9 mouse cellular contexts compared by ENCODE assay signal in genomic region chr6:136553156-136553555, GRCm38 (mm10). TPM values are rescaled to one million over a fixed set of nuclear protein-coding genes. Genes with fewer than 3 reads are reported as not detected.
DNase-seq lines count a peak whose midpoint lies in the region; ATAC-seq and TF ChIP-seq lines count a peak whose summit lies in the region.
"Had no signal": no experiment of that assay in that cellular context is flagged by ENCODE, and none has a peak within 500 bp of the region (broad histone marks: within the 10 kb centered on the region; RNA-seq: fewer than 3 reads in every experiment).

No protein-coding gene starts in this region.

- H3K9ac ChIP-seq in embryonic facial prominence, embryonic 13.5 days: no peak overlapping the region
- no peak overlapping the region for H3K9ac ChIP-seq in hindbrain, embryonic 12.5 days
- H3K9ac ChIP-seq in midbrain, embryonic 13.5 days (replicated peaks): no peak overlapping the region
- H3K9ac ChIP-seq: neural tube, embryonic 12.5 days had no signal

- 0 out of 2 replicates have a peak, but pooled peaks cover 3% of the 10 kb centered on the region for H3K36me3 ChIP-seq in embryonic facial prominence, embryonic 13.5 days
- no peaks in the 10 kb centered on the region for H3K36me3 ChIP-seq in hindbrain, embryonic 12.5 days
- no peaks in the 10 kb centered on the region for H3K36me3 ChIP-seq in midbrain, embryonic 13.5 days
- H3K36me3 ChIP-seq: neural tube, embryonic 12.5 days had no signal

- no peak overlapping the region for H3K4me3 ChIP-seq in layer of hippocampus, adult 2 months
- no peak overlapping the region for H3K4me3 ChIP-seq in embryonic facial prominence, embryonic 13.5 days
- H3K4me3 ChIP-seq in hindbrain, embryonic 12.5 days: no peak overlapping the region
- H3K4me3 ChIP-seq in midbrain, embryonic 13.5 days (replicated peaks): no peak overlapping the region
- H3K4me3 ChIP-seq: neural tube, embryonic 12.5 days had no signal

- 60% methylated on average over 5 of the region's 5 CpGs for WGBS in embryonic facial prominence, embryonic 13.5 days
- WGBS in hindbrain, embryonic 12.5 days: 77% methylated on average over 5 of the region's 5 CpGs
- 73% methylated on average over 5 of the region's 5 CpGs for WGBS in midbrain, embryonic 13.5 days

- no peak overlapping the region for H3K4me2 ChIP-seq in embryonic facial prominence, embryonic 13.5 days
- H3K4me2 ChIP-seq in hindbrain, embryonic 12.5 days (replicated peaks): no peak overlapping the region
- no peak overlapping the region for H3K4me2 ChIP-seq in midbrain, embryonic 13.5 days (replicated peaks)
- H3K4me2 ChIP-seq: neural tube, embryonic 12.5 days had no signal

- no peak for DNase-seq in layer of hippocampus, adult 2 months (ENCODE audit: low spot score in 2 of 2)
- DNase-seq in layer of hippocampus, postnatal 36 days: no peak
- no peak for DNase-seq in frontal cortex, postnatal 10 days (ENCODE audit: low spot score in 2 of 2)
- DNase-seq in ovary, postnatal 10 days (ENCODE audit: low spot score): no peak
- DNase-seq in lung, postnatal 4 days: no peak

- TF ChIP-seq CTCF in layer of hippocampus, adult 2 months (conservative IDR thresholded peaks at IDR 0.05): no peak

- peak overlapping the region; percentile 64 for H3K27ac ChIP-seq in layer of hippocampus, adult 2 months
- peak overlapping the region; percentile 78; the same call in 1 of the 2 replicates for H3K27ac ChIP-seq in embryonic facial prominence, embryonic 13.5 days
- H3K27ac ChIP-seq in hindbrain, embryonic 12.5 days: peak overlapping the region; percentile 73
- peak overlapping the region; percentile 81 for H3K27ac ChIP-seq in midbrain, embryonic 13.5 days
- H3K27ac ChIP-seq: neural tube, embryonic 12.5 days had no signal

- H3K9me3 ChIP-seq in embryonic facial prominence, embryonic 13.5 days: no peaks in the 10 kb centered on the region
- no peaks in the 10 kb centered on the region for H3K9me3 ChIP-seq in hindbrain, embryonic 12.5 days (replicated peaks)
- no peaks in the 10 kb centered on the region; the same call in 1 of the 2 replicates for H3K9me3 ChIP-seq in midbrain, embryonic 13.5 days
- H3K9me3 ChIP-seq: neural tube, embryonic 12.5 days had no signal

- no peaks in the 10 kb centered on the region for H3K27me3 ChIP-seq in embryonic facial prominence, embryonic 13.5 days
- H3K27me3 ChIP-seq in hindbrain, embryonic 12.5 days: no peaks in the 10 kb centered on the region
- no peaks in the 10 kb centered on the region for H3K27me3 ChIP-seq in midbrain, embryonic 13.5 days
- H3K27me3 ChIP-seq: neural tube, embryonic 12.5 days had no signal

- ATAC-seq in embryonic facial prominence, embryonic 13.5 days (ENCODE audit: insufficient number of reproducible peaks, insufficient read depth, low FRiP score, low TSS enrichment, low read depth): no peak
- no peak for ATAC-seq in hindbrain, embryonic 12.5 days (ENCODE audit: low FRiP score)
- ATAC-seq in midbrain, embryonic 13.5 days: no peak

- peaks cover 7% of the 10 kb centered on the region for H3K4me1 ChIP-seq in embryonic facial prominence, embryonic 13.5 days
- peaks cover 18% of the 10 kb centered on the region for H3K4me1 ChIP-seq in hindbrain, embryonic 12.5 days
- peaks cover 32% of the 10 kb centered on the region for H3K4me1 ChIP-seq in midbrain, embryonic 13.5 days (replicated peaks)

RNA-seq across cellular contexts. Expression of gene Atf7ip, which starts 47.2 kb away (rescaled TPM):
- total RNA-seq in layer of hippocampus, adult 2 months (2021): 100 to 1,000 TPM; 103 to 116 TPM
- 100 to 1,000 TPM; 101 to 109 TPM for total RNA-seq in layer of hippocampus, postnatal 36 days (2021)
- 39.0 and 56.3 TPM in 2 replicates for polyA plus RNA-seq in embryonic facial prominence, embryonic 13.5 days (2015; fragmentation: Nextera tagmentation; extraction: Ambion mirVana)
- polyA plus RNA-seq in hindbrain, embryonic 12.5 days (2016; fragmentation: Nextera tagmentation; extraction: Ambion mirVana): 63.8 and 77.2 TPM in 2 replicates
- 48.5 and 49.9 TPM in 2 replicates for polyA plus RNA-seq in midbrain, embryonic 13.5 days (2015; fragmentation: Nextera tagmentation; extraction: Ambion mirVana)
